Mouse (Mus musculus) lung, adult 2 months (tissue): ENCODE data around the gene Kpna2. TPM values are rescaled to one million over a fixed set of nuclear protein-coding genes. Genes with fewer than 3 reads are reported as not detected.
"Not testable (repeated sequence)": the region's sequence is repeated elsewhere in the genome, so short reads cannot be mapped to it uniquely, and the experiment has no call there.

Source experiments
- DNase-seq: peaks from one replicate; pipeline ENCODE4 v3.0.0; 2022
- H3K4me1 ChIP-seq: fragments of 200-500 bp; 2 replicates; pipeline ENCODE4 v1.6.1; 2011; ENCODE audit warnings: low read length; ENCODE audit not compliant: control insufficient read depth, insufficient read depth
- H3K4me3 ChIP-seq: fragments of 200-500 bp; replicated peaks from 2 replicates; pipeline ENCODE3; 2011; ENCODE audit warnings: low read depth, mild to moderate bottlenecking, control low read depth, low read length; ENCODE audit errors: extremely low read depth
- CTCF ChIP-seq: fragments of 200-500 bp; IDR thresholded peaks from 2 replicates; pipeline ENCODE4 v1.5.1; 2011; ENCODE audit warnings: mild to moderate bottlenecking, low read length, control low read depth; ENCODE audit not compliant: insufficient read depth
- POLR2A ChIP-seq: fragments of 200-500 bp; IDR thresholded peaks from 2 replicates; pipeline ENCODE4 v1.6.1; 2011; ENCODE audit warnings: low read depth, mild to moderate bottlenecking, control low read depth, low read length, borderline replicate concordance; ENCODE audit errors: extremely low read depth
- WGBS: fragments of 180-500 bp; shearing (Covaris S2); methylation state at CpG from one replicate; pipeline ENCODE4 v1.1.7; 2018; 5-methylcytosine and 5-hydroxymethylcytosine counted together
- polyA plus RNA-seq: library from polyadenylated mRNA; depleted of rRNA; stranded (reverse); fragments of >200 nt; gene quantifications from 2 replicates; pipeline ENCODE4 v1.2.3, GENCODE M21; 2012

Gene Kpna2
- polyA plus RNA-seq, 1 experiment = 3.0 TPM

DNA sequence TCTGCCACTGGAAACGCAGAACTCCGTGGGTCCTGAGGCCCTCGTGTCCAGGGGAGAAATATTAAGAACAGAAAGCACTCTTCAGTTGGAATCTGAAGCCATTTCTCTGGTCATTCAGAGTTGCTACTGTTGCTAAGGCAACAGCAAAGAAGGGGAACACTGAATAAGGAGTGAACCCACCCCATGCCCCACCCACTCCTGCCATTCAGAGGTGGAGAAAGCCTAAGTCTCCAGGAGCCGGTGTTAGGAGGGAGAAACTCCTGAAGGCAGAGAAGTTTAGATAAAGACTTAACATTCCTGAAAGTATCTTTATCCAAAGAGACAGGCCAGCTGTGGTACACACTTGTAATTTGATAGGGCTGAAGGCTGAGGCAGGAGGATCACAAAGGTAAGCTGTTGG, 20.0 kb upstream of the Kpna2 start:
- 68% methylated on average over 4 of the region's 4 CpGs for WGBS
- TF ChIP-seq CTCF (no peak), POLR2A (no peak)
- Histone ChIP-seq H3K4me3 (no peak overlapping the region), H3K4me1 (peaks cover 4% of the 10 kb centered on the region; the same call in 1 of the 2 replicates)
- DNase-seq = no peak

DNA sequence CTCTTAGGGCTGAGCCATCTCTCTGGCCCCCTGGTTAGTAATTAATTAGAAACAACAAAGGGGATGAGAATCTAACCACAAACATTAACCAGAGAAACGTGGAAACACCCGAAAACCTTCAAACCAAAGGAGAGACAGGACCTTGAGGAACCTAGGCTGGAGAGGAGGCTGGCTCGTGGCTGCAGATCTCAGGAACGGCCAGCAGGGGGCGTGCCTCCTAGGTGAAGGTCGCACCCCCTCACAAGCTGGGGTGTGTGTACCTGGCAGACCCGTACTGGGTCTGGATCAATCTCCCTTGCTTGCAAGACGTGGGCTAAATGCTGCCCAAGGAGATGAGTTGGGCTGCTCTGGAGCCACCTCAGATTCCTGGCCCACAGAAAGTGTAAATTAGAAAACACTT, 19.3 kb upstream of the Kpna2 start:
- no peak for DNase-seq
- WGBS = 33% methylated on average over 8 of the region's 8 CpGs
- peaks cover 4% of the 10 kb centered on the region; the same call in 1 of the 2 replicates for H3K4me1 ChIP-seq
- TF ChIP-seq POLR2A = no peak
- peak; percentile 32 for TF ChIP-seq CTCF
- H3K4me3 ChIP-seq = no peak overlapping the region

DNA sequence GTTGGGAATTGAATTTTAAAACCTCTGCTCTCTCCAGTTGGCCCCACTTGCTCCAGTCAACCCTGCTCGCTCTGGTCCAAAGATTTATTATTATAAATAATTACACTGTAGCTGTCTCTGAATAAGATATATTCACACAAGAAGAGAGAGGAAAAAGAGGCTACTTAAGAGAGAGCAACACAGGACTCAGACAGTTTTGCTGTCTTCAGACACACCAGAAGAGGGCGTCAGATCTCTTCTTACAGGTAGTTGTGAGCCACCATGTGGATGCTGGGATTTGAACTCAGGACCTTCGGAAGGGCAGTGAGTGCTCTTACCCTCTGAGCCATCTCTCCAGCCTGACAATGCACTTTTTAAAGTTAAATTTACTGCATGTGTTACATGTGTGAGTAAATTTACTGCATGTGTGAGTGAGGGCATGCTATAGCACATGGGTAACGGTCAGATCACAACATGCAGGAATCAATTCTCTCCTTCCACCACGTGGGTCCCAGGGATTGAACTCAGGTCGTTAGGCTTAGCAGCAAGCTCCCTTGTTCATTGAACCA, 18.1 kb upstream of the Kpna2 start:
- H3K4me1 ChIP-seq = peaks cover 2% of the 10 kb centered on the region; the same call in 1 of the 2 replicates
- no peak for DNase-seq
- 63% methylated on average over 6 of the region's 6 CpGs for WGBS
- TF ChIP-seq CTCF (no peak), POLR2A (no peak)
- H3K4me3 ChIP-seq = no peak overlapping the region

DNA sequence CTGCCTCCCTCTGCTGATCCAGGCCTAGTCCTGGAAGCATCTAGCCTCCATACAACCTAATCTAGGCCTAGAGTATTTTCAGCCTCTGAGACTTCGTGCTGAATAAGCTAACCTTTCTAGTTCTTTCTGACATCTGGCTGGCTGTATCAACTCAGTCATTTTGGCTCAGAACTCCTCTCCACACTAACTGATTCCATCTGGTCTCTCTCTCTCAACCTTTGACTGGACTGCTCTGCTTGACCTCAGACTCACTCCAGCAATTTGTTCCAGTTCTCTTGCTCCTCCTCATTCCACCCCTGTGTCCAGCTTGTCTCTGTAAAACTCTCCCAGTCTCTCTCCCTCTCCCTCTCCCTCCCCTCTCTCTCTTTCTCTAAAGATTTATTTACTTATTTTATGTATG, 17.6 kb upstream of the Kpna2 start:
- TF ChIP-seq CTCF = no peak
- no peak for TF ChIP-seq POLR2A
- no peak overlapping the region for H3K4me3 ChIP-seq
- DNase-seq = no peak
- H3K4me1 ChIP-seq = peaks cover 2% of the 10 kb centered on the region; the same call in 1 of the 2 replicates
- 67% methylated on average over 1 of the region's 1 CpGs for WGBS

DNA sequence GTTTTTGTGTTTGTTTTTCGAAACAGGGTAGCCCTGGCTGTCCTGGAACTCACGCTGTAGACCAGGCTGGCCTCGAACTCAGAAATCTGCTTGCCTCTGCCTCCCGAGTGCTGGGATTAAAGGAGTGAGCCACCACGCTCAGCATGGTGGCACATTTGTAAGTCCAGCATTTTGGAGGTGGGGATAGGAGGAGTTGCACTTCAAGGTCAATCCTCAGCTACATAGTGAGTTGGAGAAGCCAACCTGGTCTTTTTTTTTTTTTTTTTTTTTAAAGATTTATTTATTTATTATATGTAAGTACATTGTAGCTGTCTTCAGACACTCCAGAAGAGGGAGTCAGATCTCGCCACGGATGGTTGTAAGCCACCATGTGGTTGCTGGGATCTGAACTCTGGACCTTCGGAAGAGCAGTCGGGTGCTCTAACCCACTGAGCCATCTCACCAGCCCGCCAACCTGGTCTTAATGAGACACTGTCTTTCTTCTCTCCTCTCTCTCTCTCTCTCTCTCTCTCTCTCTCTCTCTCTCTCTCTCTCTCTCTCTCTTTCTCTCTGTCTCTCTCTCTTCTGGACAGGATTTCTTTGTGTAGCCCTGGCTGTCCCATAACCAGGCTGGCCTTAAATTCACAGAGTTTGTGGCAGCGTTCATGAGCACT, 16.3 kb upstream of the Kpna2 start:
- 74% methylated on average over 11 of the region's 11 CpGs for WGBS
- H3K4me3 ChIP-seq, H3K4me1 ChIP-seq, DNase-seq: not testable (repeated sequence)

DNA sequence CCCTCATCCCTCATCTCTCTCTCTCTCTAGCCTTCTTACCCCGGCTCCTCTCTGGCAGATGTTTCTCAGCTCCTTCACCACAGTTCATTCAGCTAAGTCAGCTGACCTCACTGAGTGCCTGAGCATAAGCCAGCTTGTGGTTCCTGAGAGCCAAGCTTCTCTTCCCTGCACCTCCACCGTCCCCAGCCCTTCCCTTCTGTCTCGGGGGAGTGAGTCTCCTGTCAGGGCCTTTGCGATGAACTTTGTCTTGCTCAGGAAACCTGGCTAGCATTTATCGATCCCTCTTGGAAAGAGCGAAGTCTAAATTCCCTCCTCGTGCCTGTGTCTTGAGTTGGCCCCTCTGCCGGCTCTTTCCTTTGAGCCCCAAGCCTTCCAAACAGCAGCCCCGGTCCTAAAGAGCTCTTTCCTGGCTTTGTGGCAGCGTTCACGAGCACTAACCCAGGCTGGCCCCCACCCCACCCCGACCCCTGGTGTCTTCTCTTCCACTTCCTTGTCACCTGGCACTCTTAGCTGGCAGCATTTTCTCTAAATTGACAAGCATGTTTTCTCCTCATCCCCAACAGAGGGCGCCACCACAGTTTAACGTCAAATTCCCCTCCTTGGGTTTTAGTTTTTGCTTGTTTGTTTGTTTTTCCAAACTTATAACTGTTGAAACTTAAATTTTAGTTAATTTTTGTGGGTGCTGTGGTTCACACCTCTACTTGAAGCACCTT, 15.4 kb upstream of the Kpna2 start:
- DNase-seq = peak; percentile 64
- peak; percentile 41; the same call in 1 of the 2 replicates for TF ChIP-seq POLR2A
- no peak for TF ChIP-seq CTCF
- WGBS = 23% methylated on average over 14 of the region's 14 CpGs

DNA sequence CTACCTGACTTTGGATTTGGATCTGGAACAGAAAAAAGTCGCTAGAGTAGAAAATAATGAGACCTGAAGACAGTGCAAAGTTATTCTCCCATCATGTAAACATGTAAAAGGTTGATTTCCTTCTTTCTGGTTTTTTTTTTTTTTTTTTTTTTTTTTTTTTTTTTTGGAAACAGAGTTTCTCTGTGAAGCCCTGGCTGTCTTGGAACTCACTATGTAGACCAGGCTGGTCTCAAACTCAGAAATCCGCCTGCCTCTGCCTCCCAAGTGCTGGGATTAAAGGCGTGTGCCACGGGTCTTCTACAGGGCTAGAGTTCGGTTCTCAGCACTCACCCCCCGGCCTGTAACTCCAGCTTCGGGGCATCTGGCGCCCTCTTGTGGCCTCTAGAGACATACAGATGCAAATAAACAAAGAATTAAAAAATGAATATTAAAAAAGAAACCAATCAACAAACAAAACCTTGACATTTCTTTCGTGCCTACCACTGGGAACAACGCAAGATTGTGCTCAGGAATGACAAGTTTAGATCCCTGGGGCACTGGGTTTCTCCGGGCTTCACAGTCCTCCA, 14.8 kb upstream of the Kpna2 start:
- peaks cover 8% of the 10 kb centered on the region for H3K4me1 ChIP-seq
- 73% methylated on average over 11 of the region's 11 CpGs for WGBS
- no peak overlapping the region for H3K4me3 ChIP-seq
- no peak for DNase-seq
- TF ChIP-seq POLR2A (no peak), CTCF (no peak)

More for the DNA sequence above, 15.4 kb upstream of the Kpna2 start:
- peaks cover 8% of the 10 kb centered on the region for H3K4me1 ChIP-seq
- H3K4me3 ChIP-seq = peak overlapping the region; percentile 43

DNA sequence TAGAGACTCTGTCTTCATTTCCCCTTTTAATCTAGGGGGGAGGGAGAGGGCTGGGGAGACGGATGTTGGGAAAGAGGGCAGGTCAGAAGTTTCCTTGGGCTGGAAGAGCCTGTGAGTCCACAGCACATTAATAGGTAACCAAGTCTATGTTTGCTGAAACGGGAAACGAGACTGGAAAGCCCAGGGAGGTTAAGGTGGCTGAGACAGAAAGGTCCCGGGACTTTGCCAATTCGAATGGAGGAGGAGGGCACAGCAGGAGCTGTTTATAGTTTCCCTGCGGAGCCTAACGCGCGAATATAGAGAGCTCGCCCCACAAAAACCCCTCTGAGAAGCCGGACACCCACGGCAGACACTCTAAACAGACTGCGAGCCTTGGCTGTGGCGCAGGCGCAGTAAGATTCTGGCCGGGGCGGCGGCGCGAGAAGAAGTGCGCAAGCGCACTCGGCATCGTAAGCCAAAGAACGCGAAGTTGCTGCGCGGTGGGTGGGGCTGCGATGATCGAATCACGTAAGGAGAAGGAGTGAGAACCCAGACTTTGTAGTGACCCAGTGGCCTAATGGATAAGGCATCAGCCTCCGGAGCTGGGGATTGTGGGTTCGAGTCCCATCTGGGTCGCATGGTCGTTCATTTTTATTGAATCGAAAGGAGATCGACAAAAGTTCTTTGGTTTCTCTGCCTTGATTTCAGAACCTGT, 13.1 kb upstream of the Kpna2 start:
- under 1% methylated on average over 37 of the region's 37 CpGs for WGBS
- TF ChIP-seq CTCF (no peak), POLR2A (peak; percentile 98)
- peak overlapping the region; percentile 81 for H3K4me3 ChIP-seq
- DNase-seq = peak; percentile 99
- H3K4me1 ChIP-seq = peaks cover 8% of the 10 kb centered on the region

DNA sequence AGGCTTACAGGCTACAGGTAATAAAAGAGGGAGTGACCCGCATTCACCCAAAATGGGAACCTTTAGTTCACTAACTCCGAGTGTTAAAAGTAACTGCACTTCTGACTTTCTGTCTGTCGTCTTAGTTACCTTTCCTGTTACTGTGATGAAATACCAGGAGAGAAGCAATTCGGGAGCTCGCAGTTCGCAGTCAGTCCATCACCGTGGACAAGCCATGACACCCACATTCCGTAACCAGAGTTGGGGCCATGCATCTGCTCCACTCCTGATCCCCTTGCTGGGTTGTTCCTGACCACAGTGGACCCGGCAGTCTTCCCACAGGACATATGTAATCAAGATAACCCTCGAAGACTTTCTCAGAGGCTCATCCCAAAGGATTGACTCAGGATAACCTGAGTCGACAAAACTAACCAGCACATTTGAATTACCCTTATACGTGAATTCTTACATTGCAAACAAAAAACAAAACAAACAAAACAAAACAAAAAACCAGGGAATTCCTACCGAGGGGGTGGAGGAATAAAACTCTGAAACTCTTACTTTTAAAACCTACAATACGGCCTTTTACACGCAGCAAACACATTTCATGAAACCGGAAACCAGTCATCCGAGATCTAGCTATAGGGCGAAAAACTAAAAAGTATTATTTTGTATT, 12.5 kb upstream of the Kpna2 start:
- WGBS = 20% methylated on average over 18 of the region's 18 CpGs
- DNase-seq = no peak
- peaks cover 8% of the 10 kb centered on the region for H3K4me1 ChIP-seq
- peak overlapping the region; percentile 81 for H3K4me3 ChIP-seq
- TF ChIP-seq CTCF (no peak), POLR2A (peak; percentile 34; the same call in 1 of the 2 replicates)
